Mouse (Mus musculus): ENCODE data around the gene Ikbke.

DNA sequence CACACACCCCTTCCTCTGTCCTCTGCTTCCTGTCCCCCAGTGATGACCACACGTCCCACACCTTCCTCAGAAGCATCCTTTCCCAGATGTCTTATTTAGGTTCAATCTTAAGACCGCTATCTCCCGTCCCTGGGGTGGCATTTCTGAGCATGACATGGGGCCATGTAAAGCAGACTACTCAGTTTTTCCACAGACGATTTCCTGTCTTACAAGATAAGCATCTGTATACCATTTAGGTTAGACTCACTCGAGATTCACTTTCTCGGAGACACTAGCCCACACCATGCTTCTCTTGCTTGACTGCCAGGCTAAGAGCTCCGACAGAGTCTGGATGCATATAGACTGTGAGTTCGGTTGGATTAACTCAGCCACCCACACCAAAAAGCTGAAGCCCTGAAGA lies 74.9 kb downstream of the Ikbke start:
- TF ChIP-seq CTCF (IDR thresholded peaks at IDR 0.05; ENCODE audit: extremely low read depth, insufficient read depth, low read length) (no peak), POLR2A (IDR thresholded peaks at IDR 0.05; ENCODE audit: extremely low read depth, insufficient read depth, low read length) (no peak)
